Mouse (Mus musculus) liver, adult 2 months (tissue): ENCODE data around the gene Rbck1. TPM values are rescaled to one million over a fixed set of nuclear protein-coding genes. Genes with fewer than 3 reads are reported as not detected.
A peak's percentile ranks its signal among the peaks of the same experiment; 100 is the strongest.

Experiments
- DNase-seq: peaks from one replicate; pipeline ENCODE4 v3.0.0-alpha.2; 2011; ENCODE audit warnings: low read depth, low spot score; ENCODE audit errors: extremely low read depth
- H3K27ac ChIP-seq: fragments of 200-500 bp; replicated peaks from 2 replicates; pipeline ENCODE4 v1.5.1; 2012; ENCODE audit warnings: low read depth, mild to moderate bottlenecking, control low read depth, inconsistent platforms, low read length; ENCODE audit not compliant: insufficient read depth
- H3K27me3 ChIP-seq: fragments of 200-500 bp; 2 replicates; pipeline ENCODE4 v1.6.1; 2012; ENCODE audit warnings: mild to moderate bottlenecking, moderate library complexity, low read length, inconsistent platforms; ENCODE audit not compliant: control insufficient read depth, insufficient read depth
- H3K36me3 ChIP-seq: fragments of 200-500 bp; 2 replicates; pipeline ENCODE4 v1.6.1; 2012; ENCODE audit warnings: low read length, inconsistent platforms; ENCODE audit not compliant: control insufficient read depth, insufficient read depth
- H3K4me1 ChIP-seq: fragments of 200-500 bp; 2 replicates; pipeline ENCODE4 v1.6.1; 2011; ENCODE audit warnings: low read length; ENCODE audit not compliant: control insufficient read depth, insufficient read depth
- H3K4me3 ChIP-seq: fragments of 200-500 bp; 2 replicates; pipeline ENCODE4 v1.5.1; 2011; ENCODE audit warnings: low read depth, mild to moderate bottlenecking, control low read depth, low read length, moderate library complexity; ENCODE audit not compliant: insufficient read depth
- H3K79me2 ChIP-seq: fragments of 200-500 bp; 2 replicates; pipeline ENCODE4 v1.6.1; 2012; ENCODE audit warnings: inconsistent platforms, mild to moderate bottlenecking, low read length, moderate library complexity; ENCODE audit not compliant: control insufficient read depth, insufficient read depth
- H3K9ac ChIP-seq: fragments of 200-500 bp; 2 replicates; pipeline ENCODE4 v1.6.1; 2012; ENCODE audit warnings: low read depth, mild to moderate bottlenecking, control low read depth, inconsistent platforms, low read length
- CTCF ChIP-seq: fragments of 200-500 bp; IDR thresholded peaks from 2 replicates; pipeline ENCODE4 v1.5.1; 2011; ENCODE audit warnings: low read depth, low read length, control low read depth
- POLR2A ChIP-seq: fragments of 200-500 bp; IDR thresholded peaks from 2 replicates; pipeline ENCODE4 v1.6.1; 2011; ENCODE audit warnings: low read length, control low read depth; ENCODE audit not compliant: insufficient read depth; ENCODE audit errors: extremely low read depth
- WGBS: fragments of 180-500 bp; shearing (Covaris S2); methylation state at CpG from one replicate; pipeline ENCODE4 v1.1.7; 2018; 5-methylcytosine and 5-hydroxymethylcytosine counted together
- polyA plus RNA-seq: library from polyadenylated mRNA; depleted of rRNA; stranded (reverse); fragments of >200 nt; gene quantifications from 2 replicates; pipeline ENCODE4 v1.2.3, GENCODE M21; 2012
- total RNA-seq: library from RNA; depleted of rRNA; stranded (reverse); fragments of >200 nt; gene quantifications from 2 replicates; pipeline ENCODE4 v1.2.3, GENCODE M21; 2014

Rbck1 gene
- total and polyA plus RNA-seq, 2 experiments: 43.4 to 107 TPM

DNA sequence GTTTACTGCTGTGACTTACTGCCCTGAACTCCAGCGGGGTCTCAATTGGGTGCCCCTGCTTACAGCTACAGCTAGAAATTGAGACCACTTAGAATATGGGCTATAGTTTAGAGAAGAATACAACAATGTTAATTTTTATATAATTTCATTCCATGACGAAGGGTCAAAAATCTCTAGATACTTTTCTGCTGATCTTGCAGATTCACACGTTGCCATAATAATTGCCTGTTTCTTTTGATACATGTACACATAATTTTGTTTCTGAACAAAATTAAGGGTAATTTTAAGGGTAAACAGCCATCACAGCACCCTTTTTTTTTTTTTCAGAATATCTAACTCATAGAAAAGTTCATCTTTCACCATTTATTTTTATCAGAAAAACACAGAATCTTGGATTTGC lies 25.3 kb downstream of the Rbck1 start:
- no peak for DNase-seq
- 81% methylated on average over 3 of the region's 3 CpGs for WGBS
- Histone ChIP-seq H3K4me1 (0 out of 2 replicates have a peak, but pooled peaks cover 2% of the 10 kb centered on the region), H3K27me3 (no peaks in the 10 kb centered on the region), H3K27ac (no peak overlapping the region), H3K79me2 (peaks cover 6% of the 10 kb centered on the region; the same call in 1 of the 2 replicates), H3K36me3 (peaks cover 44% of the 10 kb centered on the region), H3K9ac (no peak overlapping the region), H3K4me3 (no peak overlapping the region)
- TF ChIP-seq POLR2A (no peak), CTCF (no peak)

DNA sequence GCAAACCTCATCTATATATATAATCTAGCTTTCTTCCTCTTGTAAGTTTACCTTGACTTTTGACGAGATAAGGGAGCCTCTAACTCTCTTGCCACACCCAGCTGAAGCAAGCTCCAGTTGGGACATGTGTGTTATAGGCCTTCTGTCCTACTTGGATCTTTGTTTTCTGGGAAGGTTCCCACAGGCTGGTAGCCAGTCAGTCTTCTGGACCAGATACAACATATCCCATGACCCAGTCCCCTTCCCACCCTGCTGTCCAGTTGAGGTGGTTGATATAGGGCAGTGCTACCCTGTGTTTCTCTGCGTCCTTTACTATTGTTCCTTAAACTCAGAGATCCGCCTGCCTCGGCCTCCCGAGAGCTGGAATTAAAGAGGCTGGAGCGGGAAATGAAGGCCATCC lies 27.0 kb downstream of the Rbck1 start:
- peaks cover 36% of the 10 kb centered on the region for H3K36me3 ChIP-seq
- WGBS: 89% methylated on average over 6 of the region's 6 CpGs
- no peak overlapping the region for H3K9ac ChIP-seq
- H3K27me3 ChIP-seq: no peaks in the 10 kb centered on the region
- peaks cover 4% of the 10 kb centered on the region; the same call in 1 of the 2 replicates for H3K4me1 ChIP-seq
- TF ChIP-seq POLR2A (no peak), CTCF (no peak)
- no peak for DNase-seq
- H3K79me2 ChIP-seq: peaks cover 9% of the 10 kb centered on the region; the same call in 1 of the 2 replicates
- no peak overlapping the region for H3K27ac ChIP-seq
- no peak overlapping the region for H3K4me3 ChIP-seq

DNA sequence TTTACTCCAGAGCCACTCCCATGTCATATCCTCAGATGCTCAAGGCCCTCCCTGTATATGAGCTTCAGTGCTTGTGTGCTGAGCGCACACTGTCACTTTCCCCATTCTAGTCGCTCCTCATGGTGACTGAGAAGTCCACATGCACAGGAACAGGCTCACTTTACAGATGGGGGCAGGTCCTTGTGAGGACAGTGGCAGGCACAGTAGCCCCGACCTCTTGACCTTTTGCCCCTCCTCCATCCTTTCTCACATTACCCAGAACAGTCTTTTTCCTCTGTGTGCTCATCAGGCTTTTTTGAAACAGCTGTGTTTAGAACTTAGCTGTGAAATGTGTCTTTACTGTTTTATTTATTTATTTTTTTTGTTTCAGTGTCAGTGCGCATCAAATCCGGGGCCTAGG lies 28.7 kb downstream of the Rbck1 start:
- no peak overlapping the region for H3K9ac ChIP-seq
- peaks cover 31% of the 10 kb centered on the region for H3K36me3 ChIP-seq
- 81% methylated on average over 5 of the region's 5 CpGs for WGBS
- no peaks in the 10 kb centered on the region for H3K27me3 ChIP-seq
- TF ChIP-seq POLR2A: no peak
- no peak for TF ChIP-seq CTCF
- no peak for DNase-seq
- H3K27ac ChIP-seq: no peak overlapping the region
- peaks cover 15% of the 10 kb centered on the region for H3K79me2 ChIP-seq
- peaks cover 4% of the 10 kb centered on the region; the same call in 1 of the 2 replicates for H3K4me1 ChIP-seq
- no peak overlapping the region for H3K4me3 ChIP-seq

DNA sequence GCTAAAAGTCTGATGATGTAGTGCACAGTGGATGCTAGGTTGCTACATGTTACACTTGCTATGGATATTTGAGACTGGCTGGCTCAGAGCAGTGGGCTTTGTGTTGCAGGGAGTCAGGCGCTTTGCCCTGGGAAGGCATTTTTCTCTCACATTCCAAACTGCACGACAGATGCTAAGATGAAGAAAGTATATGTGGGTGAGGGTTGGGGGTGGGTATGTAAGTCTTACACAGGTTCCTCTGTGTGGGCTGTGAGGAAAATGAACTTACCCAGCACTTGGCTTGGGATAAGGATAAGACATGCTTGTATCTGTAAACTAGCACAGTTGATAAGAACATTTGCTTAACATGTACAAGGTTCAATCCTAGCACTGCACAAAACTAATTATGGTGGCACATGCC lies 29.6 kb downstream of the Rbck1 start:
- Histone ChIP-seq H3K4me1 (peaks cover 4% of the 10 kb centered on the region; the same call in 1 of the 2 replicates), H3K9ac (no peak overlapping the region), H3K36me3 (peaks cover 22% of the 10 kb centered on the region), H3K27me3 (no peaks in the 10 kb centered on the region), H3K4me3 (no peak overlapping the region), H3K79me2 (peaks cover 18% of the 10 kb centered on the region), H3K27ac (0 out of 2 replicates have a peak overlapping the region, but pooled peaks have one; percentile 24)
- 77% methylated on average over 2 of the region's 2 CpGs for WGBS
- no peak for TF ChIP-seq CTCF
- TF ChIP-seq POLR2A: no peak
- DNase-seq: peak; percentile 72

DNA sequence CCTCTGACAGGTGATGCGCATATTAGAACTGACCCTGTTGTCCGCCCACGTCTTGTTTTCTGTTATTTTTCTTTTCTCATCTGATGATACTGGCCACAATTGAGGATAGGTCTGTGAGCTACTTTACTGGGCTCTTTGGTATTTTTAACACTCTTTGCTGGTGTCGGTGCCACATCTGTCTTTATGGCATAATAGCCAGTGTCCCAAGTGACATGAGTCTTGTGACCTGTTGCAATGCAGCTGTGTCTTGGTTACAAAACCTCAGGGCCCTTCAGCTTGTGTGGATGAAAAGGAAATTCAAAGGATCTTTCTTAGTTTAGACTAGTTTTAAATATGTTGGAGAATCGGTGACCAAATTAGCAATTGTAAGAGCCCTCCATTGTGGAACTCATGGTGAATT lies 37.9 kb downstream of the Rbck1 start:
- 26% methylated on average over 5 of the region's 5 CpGs for WGBS

DNA sequence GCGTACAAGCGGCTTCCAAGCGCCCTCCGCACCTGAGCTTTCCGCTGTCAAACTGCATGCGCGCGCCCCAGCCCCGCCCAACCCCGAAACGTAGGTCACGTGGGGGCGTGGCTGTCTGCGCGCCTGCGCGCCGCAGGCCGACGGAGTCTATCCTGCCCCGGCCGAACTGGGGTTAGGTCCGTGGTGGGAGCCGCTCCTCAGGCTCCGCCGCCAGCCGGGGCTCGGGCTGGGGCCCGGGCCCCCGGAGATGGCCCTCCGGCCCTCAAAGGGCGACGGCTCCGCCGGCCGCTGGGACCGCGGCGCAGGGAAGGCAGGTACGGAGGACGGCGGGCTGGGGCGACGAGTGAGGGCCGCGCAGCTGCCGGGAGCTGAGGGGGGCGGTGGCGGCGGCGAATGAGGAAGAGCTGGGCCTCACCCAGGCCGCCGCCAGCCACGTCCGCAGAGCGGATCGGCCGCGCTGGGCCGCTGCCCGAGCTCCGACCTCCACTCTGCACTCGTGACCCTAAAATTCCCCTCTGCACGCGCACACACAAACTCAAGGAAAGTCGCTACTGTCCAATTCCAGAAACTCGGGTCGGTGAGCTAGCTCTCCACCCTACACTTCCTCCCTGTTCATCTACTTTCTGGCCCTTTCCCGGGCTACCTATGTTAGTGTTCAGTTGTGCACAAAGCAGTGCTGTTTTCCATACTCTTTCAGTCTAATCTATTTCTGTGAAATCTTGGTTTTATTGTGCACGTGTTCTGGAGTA lies 38.6 kb downstream of the Rbck1 start, which contains the start of gene Tbc1d20:
Gene Tbc1d20, plus strand, starts transcription at position 102 of the 749 bp plus-strand sequence.
- H3K36me3 ChIP-seq: no peaks in the 10 kb centered on the region
- DNase-seq: peak; percentile 78
- 1% methylated on average over 67 of the region's 70 CpGs for WGBS
- peak within 1 kb of the TSS; percentile 90 for H3K4me3 ChIP-seq
- peak; percentile 88 for TF ChIP-seq POLR2A
- TF ChIP-seq CTCF: no peak
- peak within 1 kb of the TSS; percentile 81 for H3K27ac ChIP-seq
- peaks cover 32% of the 10 kb centered on the region for H3K79me2 ChIP-seq
- H3K9ac ChIP-seq: peak within 1 kb of the TSS; percentile 95
- no peaks in the 10 kb centered on the region for H3K27me3 ChIP-seq
- peaks cover 24% of the 10 kb centered on the region for H3K4me1 ChIP-seq

More for the DNA sequence above, 37.9 kb downstream of the Rbck1 start:
- Histone ChIP-seq H3K27ac (peak overlapping the region; percentile 81; the same call in 1 of the 2 replicates), H3K79me2 (peaks cover 32% of the 10 kb centered on the region), H3K27me3 (no peaks in the 10 kb centered on the region), H3K4me3 (peak overlapping the region; percentile 90), H3K36me3 (no peaks in the 10 kb centered on the region), H3K9ac (peak overlapping the region; percentile 95), H3K4me1 (peaks cover 24% of the 10 kb centered on the region)
- no peak for DNase-seq
- no peak for TF ChIP-seq CTCF
- TF ChIP-seq POLR2A: no peak
